Mouse (Mus musculus) CH12.LX (cell line): ENCODE data around the gene Arrb1.

Source experiments
- CTCF ChIP-seq, 2 experiments: IDR thresholded peaks in 1 of 2; conservative IDR thresholded peaks in 1 of 2; 2 replicates each; pipeline ENCODE4 v1.5.1; 2011 to 2012; ENCODE audit warnings: low read depth in 2 of 2, low read length in 2 of 2, improper control_type of control experiment in 1 of 2, inconsistent platforms in 1 of 2, mild to moderate bottlenecking in 1 of 2, moderate library complexity in 1 of 2
- ETS1 ChIP-seq: conservative IDR thresholded peaks from 2 replicates; pipeline ENCODE4 v1.6.1; 2012; ENCODE audit warnings: low read depth, mild to moderate bottlenecking, inconsistent platforms, low read length, improper control_type of control experiment, moderate library complexity
- MAX ChIP-seq: IDR thresholded peaks from 2 replicates; pipeline ENCODE4 v1.6.1; 2011; ENCODE audit warnings: low read length, improper control_type of control experiment
- POLR2A ChIP-seq: IDR thresholded peaks from 2 replicates; pipeline ENCODE4 v1.6.1; 2011; ENCODE audit warnings: low read depth, mild to moderate bottlenecking, improper control_type of control experiment, low read length
- POLR2AphosphoS2 ChIP-seq: IDR thresholded peaks from 2 replicates; pipeline ENCODE4 v1.6.1; 2011; ENCODE audit warnings: low read depth, low read length, improper control_type of control experiment
- RCOR1 ChIP-seq: conservative IDR thresholded peaks from 2 replicates; pipeline ENCODE4 v1.6.1; 2012; ENCODE audit warnings: low read depth, mild to moderate bottlenecking, inconsistent platforms, low read length, improper control_type of control experiment
- TCF12 ChIP-seq: IDR thresholded peaks from 2 replicates; pipeline ENCODE4 v1.6.1; 2014; ENCODE audit warnings: low read depth, mild to moderate bottlenecking, inconsistent platforms, low read length, improper control_type of control experiment
- USF1 ChIP-seq: IDR thresholded peaks from 2 replicates; pipeline ENCODE4 v1.6.1; 2014; ENCODE audit warnings: low read depth, mild to moderate bottlenecking, inconsistent platforms, low read length, improper control_type of control experiment
- USF2 ChIP-seq: conservative IDR thresholded peaks from 2 replicates; pipeline ENCODE4 v1.6.1; 2011; ENCODE audit warnings: low read depth, low read length, improper control_type of control experiment

DNA sequence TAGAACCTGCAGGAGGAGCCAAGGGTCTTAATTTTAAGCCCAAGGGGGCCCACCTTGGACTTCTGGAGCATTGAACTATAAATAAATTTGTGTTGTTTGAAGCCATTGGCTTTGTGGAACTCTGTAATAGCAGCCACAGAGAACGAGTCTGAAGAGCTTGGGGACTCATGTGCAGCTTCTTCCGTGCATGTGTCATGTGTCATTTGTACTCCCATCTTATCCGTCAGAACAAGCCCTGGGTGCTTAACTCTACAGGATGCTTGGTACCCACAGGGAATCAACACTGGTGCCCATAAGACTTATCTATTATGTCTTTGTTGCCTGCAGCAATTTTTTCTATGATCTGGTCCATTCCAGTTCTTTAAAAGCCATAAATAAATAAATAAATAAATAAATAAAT, 43.0 kb downstream of the Arrb1 start:
- TF ChIP-seq MAX (no peak), CTCF (conservative IDR thresholded peaks at IDR 0.05 in 1 of 2, IDR thresholded peaks at IDR 0.05 in 1 of 2; ENCODE audit: low read depth in 2 of 2, low read length in 2 of 2) (no peak), TCF12 (no peak), USF2 (no peak), USF1 (no peak), ETS1 (no peak), POLR2AphosphoS2 (no peak), RCOR1 (no peak), POLR2A (no peak)
